In the genomic region with DNA sequence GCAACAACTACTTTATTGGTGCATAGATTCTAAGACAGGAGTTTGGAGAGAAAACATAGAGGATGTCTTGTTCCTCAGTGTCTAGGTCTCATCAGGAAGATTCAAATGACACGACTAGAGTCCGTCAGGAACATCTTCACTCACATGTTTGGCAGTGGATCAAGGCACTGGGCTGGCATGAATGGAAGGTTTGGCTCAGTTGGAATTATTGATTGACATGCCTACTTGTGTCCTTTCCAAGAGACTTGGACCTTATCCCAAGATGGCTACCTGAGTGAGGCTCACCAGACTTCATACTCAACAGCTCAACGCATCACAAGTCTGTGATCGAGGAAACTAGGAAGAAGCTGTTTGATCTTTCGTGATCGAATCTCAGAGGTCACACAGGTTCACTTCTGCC, we compare ENCODE assay signal across 22 mouse cellular contexts.
"Had no signal": no experiment of that assay in that cellular context is flagged by ENCODE, and none has a peak within 500 bp of the region (broad histone marks: within the 10 kb centered on the region; RNA-seq: fewer than 3 reads in every experiment).

No protein-coding gene starts in this region.

- H3K9ac ChIP-seq: liver, embryonic 14.5 days; lung, embryonic 15.5 days; midbrain, embryonic 13.5 days; neural tube, embryonic 12.5 days; neural tube, embryonic 15.5 days had no signal

- H3K4me1 ChIP-seq: lung, embryonic 15.5 days; megakaryocyte, embryonic 14.5 days; midbrain, embryonic 10.5 days; midbrain, embryonic 13.5 days; neural tube, embryonic 12.5 days; neural tube, embryonic 15.5 days had no signal

- DNase-seq: kidney, adult 18-20 months; kidney, postnatal 4 days; lung, adult 18-20 months; lung, postnatal 10 days; lung, postnatal 36 days; right cerebral cortex, adult 18-20 months; right cerebral cortex, postnatal 14 days; right cerebral cortex, postnatal 4 days; thymus, adult 2 months; thymus, postnatal 14 days; thymus, postnatal 4 days had no signal

- H3K9me3 ChIP-seq: lung, embryonic 15.5 days; megakaryocyte, embryonic 14.5 days; midbrain, embryonic 10.5 days; midbrain, embryonic 13.5 days; neural tube, embryonic 12.5 days; neural tube, embryonic 15.5 days had no signal

- H3K36me3 ChIP-seq: lung, embryonic 15.5 days; midbrain, embryonic 10.5 days; midbrain, embryonic 13.5 days; neural tube, embryonic 12.5 days; neural tube, embryonic 15.5 days had no signal

- H3K27ac ChIP-seq: kidney, postnatal 0 days; liver, embryonic 14.5 days; lung, embryonic 15.5 days; midbrain, embryonic 10.5 days; midbrain, embryonic 13.5 days; neural tube, embryonic 12.5 days; neural tube, embryonic 15.5 days; stomach, postnatal 0 days had no signal

- H3K27me3 ChIP-seq: lung, embryonic 15.5 days; megakaryocyte, embryonic 14.5 days; midbrain, embryonic 13.5 days; neural tube, embryonic 12.5 days; neural tube, embryonic 15.5 days had no signal

- H3K4me2 ChIP-seq: liver, embryonic 11.5 days; lung, embryonic 15.5 days; midbrain, embryonic 13.5 days; neural tube, embryonic 12.5 days; neural tube, embryonic 15.5 days had no signal

- H3K4me3 ChIP-seq: lung, embryonic 15.5 days; megakaryocyte, embryonic 14.5 days; midbrain, embryonic 10.5 days; midbrain, embryonic 13.5 days; neural tube, embryonic 12.5 days; neural tube, embryonic 15.5 days had no signal

- ATAC-seq: intestine, embryonic 16.5 days; midbrain, embryonic 13.5 days had no signal
